Mouse (Mus musculus): Measurements from ENCODE around the gene Kri1.
"Not testable (repeated sequence)": the region's sequence is repeated elsewhere in the genome, so short reads cannot be mapped to it uniquely, and the experiment has no call there.

DNA sequence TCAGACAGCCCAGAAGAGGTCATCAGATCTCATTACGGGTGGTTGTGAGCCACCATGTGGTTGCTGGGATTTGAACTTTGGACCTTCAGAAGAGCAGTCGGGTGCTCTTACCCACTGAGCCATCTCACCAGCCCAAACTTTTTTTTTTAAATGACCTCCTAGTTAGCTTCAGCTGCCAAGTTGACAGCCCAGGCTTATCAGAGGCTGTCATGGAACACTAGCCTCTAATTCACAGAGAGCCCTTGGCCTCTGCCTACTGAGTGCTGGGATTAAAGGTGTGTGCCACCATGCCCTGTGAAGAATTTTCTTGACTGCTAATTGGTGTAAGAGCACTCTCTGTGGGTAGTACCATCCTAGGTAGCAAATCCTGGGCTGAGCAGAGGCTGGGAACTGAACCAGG lies 64.3 kb downstream of the Kri1 start:
- not testable (repeated sequence) for TF ChIP-seq CTCF (IDR thresholded peaks at IDR 0.05; ENCODE audit: extremely low read depth, insufficient read depth, insufficient read length, insufficient replicate concordance); POLR2A (IDR thresholded peaks at IDR 0.05; ENCODE audit: low read depth, low read length)
